Mouse (Mus musculus) spleen, postnatal 14 days (tissue): Measurements from ENCODE around the gene Pcbp4.

Experiments
- DNase-seq, 2 experiments: peaks; one replicate each; pipeline ENCODE4 v3.0.0; 2021 to 2022; ENCODE audit warnings: low spot score in 2 of 2

Pcbp4 gene

DNA sequence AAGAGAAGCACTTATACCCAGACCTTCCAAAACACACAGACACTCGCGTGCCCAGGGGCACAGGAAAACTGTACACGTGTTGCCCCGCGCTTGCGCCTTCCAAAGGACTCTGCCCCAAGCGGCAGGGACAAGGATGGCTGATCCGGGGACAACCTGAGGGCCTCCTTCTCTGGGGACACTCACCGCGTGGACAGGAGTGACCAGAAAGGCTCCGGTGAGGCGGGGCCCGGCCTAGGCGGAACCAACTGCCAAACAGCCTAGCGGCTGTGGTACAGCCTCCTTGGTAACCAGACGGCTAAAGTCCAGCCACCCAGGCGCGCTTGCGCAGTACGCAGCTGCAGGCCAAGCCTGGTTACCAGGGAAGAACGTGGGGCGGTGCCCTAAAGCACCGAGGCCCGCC, 5.7 kb upstream of the Pcbp4 start, which contains the start of the genes Abhd14b and Abhd14a:
Gene Abhd14b (plus strand): TSS at position 112 of the 400 bp plus-strand sequence.
Gene Abhd14a (minus strand): TSS at position 331 of the 400 bp plus-strand sequence.
- DNase-seq = peak; percentile 65 to 68

GRCm38 (mm10) chr9:106447951-106448350, 5.1 kb upstream of the Pcbp4 start:
- DNase-seq = no peak

DNA sequence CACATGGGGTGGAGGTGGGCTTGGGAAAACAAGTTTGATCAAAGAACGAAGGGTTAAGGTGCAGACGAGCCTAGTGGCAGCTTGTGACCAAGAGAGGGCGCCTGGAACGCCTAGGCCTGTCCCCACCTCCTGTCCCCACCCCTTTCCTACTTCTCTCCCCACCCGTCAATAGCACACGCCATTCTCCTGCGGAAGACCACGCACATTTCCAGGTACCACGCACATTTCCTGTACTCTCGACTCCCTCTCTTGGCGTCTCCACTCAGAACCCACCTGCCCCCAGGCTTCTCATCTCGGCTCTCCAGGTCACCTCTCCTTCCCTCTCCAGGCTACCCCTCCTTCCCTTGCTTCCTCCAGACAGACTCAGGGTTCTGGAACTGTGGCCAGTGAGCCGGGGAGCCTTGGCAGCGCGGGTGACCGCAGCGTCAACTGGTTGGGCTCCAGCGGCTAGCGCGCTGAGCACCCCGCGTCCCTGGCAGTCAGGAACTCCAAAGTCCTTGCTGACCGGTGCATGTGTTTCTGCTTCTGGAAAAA, 4.5 kb upstream of the Pcbp4 start:
- peak in 1 of 2 experiments; percentile 44 for DNase-seq

- DNase-seq = no peak
These were observed 3.1 kb upstream of the Pcbp4 start for GRCm38 (mm10) chr9:106449947-106450346.

DNA sequence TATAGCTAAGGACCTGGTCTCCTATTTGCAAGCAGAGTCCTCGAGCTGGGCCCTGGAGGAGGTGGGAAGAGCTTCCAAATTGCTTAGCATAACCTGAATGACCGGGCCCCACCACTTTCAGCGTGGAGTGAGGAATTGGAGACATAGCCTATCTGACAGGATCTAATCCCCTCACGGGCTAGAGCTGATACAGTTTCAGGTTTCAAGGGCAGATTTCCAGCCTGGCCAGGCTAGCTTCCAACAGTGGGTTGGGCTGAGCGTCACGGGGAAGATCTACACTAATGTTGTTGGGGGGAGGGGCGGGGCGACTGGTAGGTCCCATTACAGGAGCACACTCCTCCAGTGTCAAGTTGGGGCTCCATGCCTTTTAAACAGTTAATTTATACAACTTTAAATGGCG, 2.4 kb upstream of the Pcbp4 start:
- no peak for DNase-seq

DNA sequence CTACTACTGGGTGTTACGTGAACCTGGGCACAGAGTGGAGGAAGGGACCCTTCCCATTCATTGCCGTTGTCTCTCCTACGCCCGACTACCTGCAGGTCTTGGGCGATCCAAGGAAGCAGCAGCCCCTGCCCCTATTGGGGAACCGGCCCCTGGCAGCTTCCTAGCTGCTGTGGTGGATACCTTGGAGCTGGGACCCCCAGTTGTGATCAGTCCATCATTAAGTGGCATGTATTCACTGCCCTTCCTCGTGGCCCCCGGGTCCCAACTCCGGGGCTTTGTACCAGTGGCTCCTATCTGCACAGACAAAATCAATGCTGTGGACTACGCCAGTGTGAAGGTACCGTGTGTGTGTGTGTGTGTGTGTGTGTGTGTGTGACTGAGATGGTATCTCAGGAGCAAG, 1.8 kb upstream of the Pcbp4 start:
- DNase-seq = no peak

- no peak for DNase-seq
These were observed 1.2 kb upstream of the Pcbp4 start for GRCm38 (mm10) chr9:106451899-106452298.

- DNase-seq = no peak
These were observed 740 bp upstream of the Pcbp4 start for GRCm38 (mm10) chr9:106452351-106452750.

- DNase-seq = no peak
These were observed 270 bp upstream of the Pcbp4 start for GRCm38 (mm10) chr9:106452821-106453220.

GRCm38 (mm10) chr9:106454071-106454761, 1.1 kb downstream of the Pcbp4 start:
- no peak for DNase-seq

GRCm38 (mm10) chr9:106454888-106455681, 2.0 kb downstream of the Pcbp4 start:
- no peak for DNase-seq

- DNase-seq = no peak
These were observed 3.5 kb downstream of the Pcbp4 start for GRCm38 (mm10) chr9:106456325-106457162.

DNA sequence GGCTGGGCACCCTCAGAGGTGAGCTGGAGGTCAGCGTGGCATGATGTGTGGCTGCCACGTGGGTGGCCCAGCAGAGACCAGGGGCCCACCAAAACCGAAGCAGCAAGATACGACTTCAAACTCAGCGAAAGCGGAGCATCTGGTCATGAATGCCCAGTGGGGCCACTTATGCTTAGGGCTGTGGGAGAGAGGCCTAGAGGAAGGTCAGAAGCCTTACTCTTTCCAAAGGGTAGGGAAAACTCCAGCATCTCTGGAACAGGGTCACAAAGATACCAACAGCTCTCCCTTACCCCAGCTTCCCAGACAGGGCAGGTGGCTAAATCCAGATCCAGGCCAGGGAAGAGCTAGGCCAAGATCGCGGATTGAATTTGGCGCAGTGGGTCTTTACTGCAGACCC, 4.1 kb downstream of the Pcbp4 start:
- DNase-seq = no peak

DNA sequence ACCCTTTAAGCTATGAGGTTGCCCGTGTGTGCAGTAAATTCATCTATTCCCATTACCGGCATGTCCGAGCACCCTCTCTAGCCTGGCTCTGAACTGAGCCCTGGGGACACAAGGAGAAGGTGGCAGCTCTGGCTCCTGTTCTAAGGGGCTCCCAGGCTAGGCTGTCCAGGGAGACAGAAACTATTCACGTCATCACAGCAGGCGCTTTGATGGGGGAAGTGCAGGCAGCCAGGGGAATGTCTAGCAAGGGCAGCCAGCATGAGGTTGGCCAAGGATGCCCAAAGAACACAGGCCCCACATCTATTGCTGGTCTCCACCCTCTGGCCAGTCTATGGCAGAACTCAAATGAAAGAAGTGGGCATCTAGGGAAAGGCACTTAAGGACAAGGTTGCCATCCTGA, 4.8 kb downstream of the Pcbp4 start:
- DNase-seq = no peak

GRCm38 (mm10) chr9:106459946-106460345, 6.9 kb downstream of the Pcbp4 start:
- DNase-seq = no peak

- no peak for DNase-seq
These were observed 7.4 kb downstream of the Pcbp4 start for GRCm38 (mm10) chr9:106460401-106461025.

- DNase-seq = no peak
These were observed 7.9 kb downstream of the Pcbp4 start for GRCm38 (mm10) chr9:106461026-106461415.

DNA sequence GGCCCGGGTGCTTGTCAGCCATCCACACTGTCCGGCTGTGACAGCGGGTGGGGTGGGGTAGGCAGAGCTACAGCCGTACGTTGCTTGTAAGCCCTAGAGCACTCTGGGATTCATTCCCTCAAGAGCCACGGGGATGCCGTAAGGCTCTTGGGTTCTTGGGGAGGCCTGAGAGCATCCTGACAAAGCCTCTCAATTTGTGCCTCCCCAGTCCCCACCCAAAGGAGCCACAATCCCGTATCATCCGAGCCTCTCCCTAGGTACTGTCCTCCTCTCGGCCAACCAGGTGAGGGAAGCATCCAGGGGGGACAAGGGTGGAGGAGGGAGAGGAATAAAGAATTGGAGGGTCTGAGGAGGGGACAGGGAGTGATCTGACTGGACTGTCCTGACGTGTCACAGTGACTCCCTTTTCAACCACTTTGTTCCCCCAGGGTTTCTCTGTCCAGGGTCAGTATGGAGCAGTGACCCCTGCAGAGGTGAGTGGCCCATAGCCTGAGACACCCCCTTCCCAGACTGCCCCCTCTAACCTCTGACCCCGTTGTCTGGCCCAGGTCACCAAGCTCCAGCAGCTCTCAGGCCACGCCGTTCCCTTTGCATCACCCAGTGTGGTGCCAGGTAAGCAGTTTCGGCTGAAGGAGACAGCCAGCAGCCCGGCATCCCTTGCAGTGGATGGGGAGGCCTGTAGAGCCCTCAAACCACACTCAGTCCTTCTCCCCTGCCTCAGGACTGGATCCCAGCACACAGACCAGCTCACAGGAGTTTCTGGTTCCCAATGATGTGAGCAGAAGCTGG, 8.7 kb downstream of the Pcbp4 start:
- no peak for DNase-seq

- no peak for DNase-seq
These were observed 9.3 kb downstream of the Pcbp4 start for GRCm38 (mm10) chr9:106462430-106462800.
